Mouse (Mus musculus) intestine, postnatal 0 days (tissue): ENCODE results near the gene Fam81a. TPM values are rescaled to one million over a fixed set of nuclear protein-coding genes. Genes with fewer than 3 reads are reported as not detected.

Experiments used
- ATAC-seq: fragments of 200-750 bp; cut with Nextera tagmentation; 2 replicates; pipeline ENCODE4 v1.8.0; 2017; ENCODE audit warnings: mild to moderate bottlenecking, moderate TSS enrichment, moderate library complexity
- H3K27ac ChIP-seq: fragments of 300-500 bp; sonication (generic); 2 replicates; pipeline ENCODE4 v1.5.1; 2014; ENCODE audit warnings: mild to moderate bottlenecking, low read depth, low read length, moderate library complexity
- H3K27me3 ChIP-seq: fragments of 300-500 bp; sonication (generic); replicated peaks from 2 replicates; pipeline ENCODE4 v1.6.1; 2014; ENCODE audit warnings: low read length, mixed read lengths; ENCODE audit not compliant: control insufficient read depth, insufficient read depth
- H3K36me3 ChIP-seq: fragments of 300-500 bp; sonication (generic); 2 replicates; pipeline ENCODE4 v1.6.1; 2014; ENCODE audit warnings: mild to moderate bottlenecking, moderate library complexity; ENCODE audit not compliant: control insufficient read depth, insufficient read depth
- H3K4me1 ChIP-seq: fragments of 300-500 bp; sonication (generic); replicated peaks from 2 replicates; pipeline ENCODE4 v1.6.1; 2014; ENCODE audit warnings: antibody characterized with exemption, low read length, mixed read lengths; ENCODE audit not compliant: control insufficient read depth, insufficient read depth
- H3K4me2 ChIP-seq: fragments of 300-500 bp; sonication (generic); replicated peaks from 2 replicates; pipeline ENCODE4 v1.6.1; 2014; ENCODE audit warnings: low read depth, mild to moderate bottlenecking, moderate library complexity
- H3K4me3 ChIP-seq: fragments of 300-500 bp; sonication (generic); 2 replicates; pipeline ENCODE4 v1.5.1; 2014; ENCODE audit warnings: low read depth, low read length
- H3K9ac ChIP-seq: fragments of 300-500 bp; sonication (generic); 2 replicates; pipeline ENCODE4 v1.6.1; 2014; ENCODE audit warnings: mild to moderate bottlenecking, low read depth, low read length
- H3K9me3 ChIP-seq: fragments of 300-500 bp; sonication (generic); 2 replicates; pipeline ENCODE4 v1.6.1; 2016; ENCODE audit warnings: mixed run types; ENCODE audit not compliant: control insufficient read depth
- CTCF ChIP-seq: sonication (generic); IDR thresholded peaks from 2 replicates; pipeline ENCODE4 v1.5.1; 2016; ENCODE audit warnings: low read depth, mild to moderate bottlenecking, control low read depth, antibody characterized with exemption, moderate library complexity
- WGBS: fragments of 180-500 bp; shearing (Covaris S2); extraction: QIAGEN DNeasy Blood & Tissue Kit; methylation state at CpG from one replicate; pipeline ENCODE4 v1.1.7; 2014; 5-methylcytosine and 5-hydroxymethylcytosine counted together
- polyA plus RNA-seq: library from polyadenylated mRNA; unstranded; fragments of >200 nt; fragmentation: Nextera tagmentation; extraction: Ambion mirVana; gene quantifications from 2 replicates; pipeline ENCODE4 v1.2.1, GENCODE M21; 2015

Fam81a gene
- polyA plus RNA-seq, 1 experiment from 2014 or later, result 0.83 TPM

DNA sequence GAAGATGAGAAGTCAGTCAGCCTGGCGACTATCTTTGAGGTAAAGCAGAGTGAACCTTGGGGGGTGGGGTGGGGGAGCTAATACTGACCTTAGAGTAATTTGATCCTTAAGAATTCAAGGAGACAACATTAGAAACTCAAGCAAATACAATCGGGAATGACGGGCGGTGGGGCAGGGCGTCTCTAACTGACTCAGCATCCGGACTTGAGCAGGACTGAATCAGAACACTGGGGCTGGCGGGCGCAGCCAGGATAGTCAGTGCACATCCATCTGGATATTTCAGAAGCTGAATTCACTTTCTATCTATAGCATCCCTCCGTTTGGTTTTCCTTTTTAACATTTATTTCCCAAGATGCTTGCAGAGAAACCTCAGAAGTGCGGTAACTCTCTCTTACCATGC lies 17.7 kb upstream of the Fam81a start:
- no peaks in the 10 kb centered on the region for H3K36me3 ChIP-seq
- H3K9me3 ChIP-seq, result no peaks in the 10 kb centered on the region
- H3K4me2 ChIP-seq, result no peak overlapping the region
- H3K4me3 ChIP-seq, result no peak overlapping the region
- no peak for ATAC-seq
- no peaks in the 10 kb centered on the region for H3K4me1 ChIP-seq
- WGBS, result 68% methylated on average over 10 of the region's 10 CpGs
- TF ChIP-seq CTCF, result no peak
- H3K27ac ChIP-seq, result no peak overlapping the region
- H3K9ac ChIP-seq, result no peak overlapping the region
- no peaks in the 10 kb centered on the region for H3K27me3 ChIP-seq

DNA sequence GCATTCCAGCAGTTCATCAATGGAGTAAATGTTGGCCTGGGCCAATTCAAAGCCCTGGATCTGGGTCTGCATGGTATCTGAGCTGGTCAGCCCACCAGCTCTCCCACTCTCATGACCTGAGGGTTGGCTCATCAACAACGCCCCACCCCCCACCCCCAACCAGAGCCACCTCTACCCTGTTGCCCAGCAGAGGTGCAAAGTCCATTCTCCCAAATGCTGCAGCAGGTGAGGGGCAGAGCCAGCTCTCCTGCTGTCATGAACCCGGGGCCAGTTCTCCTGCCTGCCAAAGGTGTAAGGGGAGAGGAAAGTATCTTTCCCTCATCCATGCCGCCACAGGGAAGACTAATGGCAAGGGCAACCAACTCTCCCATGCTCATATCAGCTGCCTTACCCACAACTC lies 5.3 kb upstream of the Fam81a start:
- no peak for TF ChIP-seq CTCF
- Histone ChIP-seq H3K9ac (no peak overlapping the region), H3K9me3 (no peaks in the 10 kb centered on the region), H3K36me3 (no peaks in the 10 kb centered on the region), H3K27ac (no peak overlapping the region), H3K4me3 (no peak overlapping the region), H3K27me3 (no peaks in the 10 kb centered on the region), H3K4me2 (no peak overlapping the region), H3K4me1 (no peaks in the 10 kb centered on the region)
- no peak for ATAC-seq
- WGBS, result 61% methylated on average over 3 of the region's 3 CpGs

DNA sequence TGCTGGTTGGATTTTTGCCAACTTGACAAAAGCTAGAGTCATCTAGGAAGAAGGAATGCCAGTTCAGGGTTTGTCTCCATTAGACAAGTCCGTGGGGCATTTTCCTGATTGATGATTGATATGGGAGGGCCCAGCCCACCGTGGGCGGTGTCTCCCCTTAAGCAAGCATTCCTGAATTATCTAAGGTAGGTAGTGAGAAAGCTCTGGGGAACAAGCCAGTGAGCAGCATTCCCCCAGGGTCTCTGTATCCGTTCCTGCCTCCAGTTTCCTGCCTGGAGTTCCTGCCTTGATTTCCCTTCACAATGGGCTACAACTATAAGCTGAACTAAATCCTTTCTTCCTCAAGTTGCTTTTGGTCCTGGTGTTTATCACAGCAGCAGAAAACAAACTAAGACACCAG lies 3.1 kb upstream of the Fam81a start:
- Histone ChIP-seq H3K4me2 (no peak overlapping the region), H3K9me3 (no peaks in the 10 kb centered on the region), H3K4me3 (no peak overlapping the region), H3K9ac (no peak overlapping the region), H3K4me1 (no peaks in the 10 kb centered on the region), H3K27me3 (peaks cover 10% of the 10 kb centered on the region; the same call in 1 of the 2 replicates), H3K36me3 (no peaks in the 10 kb centered on the region), H3K27ac (no peak overlapping the region)
- WGBS, result 62% methylated on average over 4 of the region's 4 CpGs
- ATAC-seq, result no peak
- no peak for TF ChIP-seq CTCF

DNA sequence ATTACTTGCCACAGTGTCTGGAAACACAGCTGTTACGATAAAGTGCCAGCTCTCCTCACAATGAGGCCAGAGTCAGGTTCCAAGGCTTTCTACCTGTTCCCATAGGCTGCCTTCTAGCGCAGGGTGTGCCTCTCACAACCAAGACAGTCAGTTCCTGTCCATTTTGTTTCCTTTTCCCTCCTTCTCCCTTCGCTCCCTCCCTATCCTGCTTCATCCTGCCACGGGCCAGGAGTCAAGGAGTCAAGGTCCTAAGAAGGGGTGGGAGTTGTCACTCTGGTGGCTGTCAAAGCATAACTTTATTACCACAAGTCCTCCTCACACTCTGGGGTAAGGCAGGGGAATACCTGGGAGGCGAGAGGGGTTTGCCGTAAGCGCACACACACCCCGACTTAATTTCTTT lies 966 bp upstream of the Fam81a start:
- Histone ChIP-seq H3K36me3 (no peaks in the 10 kb centered on the region), H3K4me1 (no peaks in the 10 kb centered on the region), H3K4me3 (no peak overlapping the region), H3K9ac (no peak overlapping the region), H3K27ac (no peak overlapping the region), H3K27me3 (peaks cover 10% of the 10 kb centered on the region; the same call in 1 of the 2 replicates), H3K9me3 (no peaks in the 10 kb centered on the region), H3K4me2 (no peak overlapping the region)
- ATAC-seq, result no peak
- no peak for TF ChIP-seq CTCF
- WGBS, result 74% methylated on average over 8 of the region's 8 CpGs

DNA sequence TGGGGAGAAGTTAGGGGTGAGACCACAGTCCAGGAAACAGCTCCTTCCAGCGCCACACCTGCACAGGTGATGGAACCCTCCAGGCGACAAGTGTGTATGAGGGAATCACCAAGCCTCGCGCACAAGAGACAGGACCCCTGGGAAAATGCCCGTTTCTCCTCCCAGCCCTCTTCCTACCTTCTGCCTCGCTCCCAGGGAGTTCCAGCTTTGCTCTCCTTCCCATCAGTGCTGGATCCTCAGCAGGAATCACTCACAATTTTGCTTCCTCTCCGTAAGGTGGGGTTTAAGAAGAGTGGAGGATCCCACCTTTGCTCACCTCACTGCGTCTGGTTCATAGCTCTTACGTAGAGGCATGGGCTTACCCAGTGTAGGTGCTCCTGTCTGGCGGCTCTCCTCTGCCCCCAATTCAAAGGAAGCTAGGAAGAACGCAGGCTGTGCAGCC lies 454 bp downstream of the Fam81a start:
- no peak overlapping the region for H3K9ac ChIP-seq
- 8% methylated on average over 11 of the region's 11 CpGs for WGBS
- H3K27me3 ChIP-seq, result peaks cover 10% of the 10 kb centered on the region; the same call in 1 of the 2 replicates
- no peak overlapping the region for H3K27ac ChIP-seq
- no peak for ATAC-seq
- peak overlapping the region; percentile 96 for H3K4me2 ChIP-seq
- TF ChIP-seq CTCF, result no peak
- H3K4me1 ChIP-seq, result no peaks in the 10 kb centered on the region
- no peaks in the 10 kb centered on the region for H3K9me3 ChIP-seq
- H3K4me3 ChIP-seq, result peak overlapping the region; percentile 52; the same call in 1 of the 2 replicates
- H3K36me3 ChIP-seq, result no peaks in the 10 kb centered on the region

- TF ChIP-seq CTCF, result no peak
- Histone ChIP-seq H3K4me2 (peak overlapping the region; percentile 96), H3K4me1 (no peaks in the 10 kb centered on the region), H3K9ac (peak overlapping the region; percentile 26; the same call in 1 of the 2 replicates), H3K9me3 (no peaks in the 10 kb centered on the region), H3K27me3 (peaks cover 10% of the 10 kb centered on the region; the same call in 1 of the 2 replicates), H3K4me3 (peak overlapping the region; percentile 52), H3K27ac (no peak overlapping the region), H3K36me3 (no peaks in the 10 kb centered on the region)
- peak; percentile 48 for ATAC-seq
- under 1% methylated on average over 83 of the region's 87 CpGs for WGBS
Observed at GRCm38 (mm10) chr9:70140871-70141796, 1.2 kb downstream of the Fam81a start.
